8 mouse cellular contexts compared by ENCODE assay signal in genomic region chr17:62884129-62884506, GRCm38 (mm10). TPM values are rescaled to one million over a fixed set of nuclear protein-coding genes. Genes with fewer than 3 reads are reported as not detected.
DNase-seq lines count a peak whose midpoint lies in the region; ATAC-seq lines count a peak whose summit lies in the region.

No protein-coding gene starts in this region.

- peak overlapping the region; percentile 99 for H3K4me2 ChIP-seq in embryonic facial prominence, embryonic 14.5 days (ENCODE audit: low read depth, low read length)
- peak overlapping the region; percentile 99 for H3K4me2 ChIP-seq in midbrain, embryonic 16.5 days (ENCODE audit: low read length)

- peaks cover 2% of the 10 kb centered on the region for H3K4me1 ChIP-seq in embryonic facial prominence, embryonic 14.5 days (ENCODE audit: control insufficient read depth, insufficient read depth, low read length)
- no peaks in the 10 kb centered on the region for H3K4me1 ChIP-seq in midbrain, embryonic 16.5 days (ENCODE audit: control insufficient read depth, insufficient read depth, low read length)

- H3K9ac ChIP-seq in embryonic facial prominence, embryonic 14.5 days (ENCODE audit: low read depth, low read length): peak overlapping the region; percentile 94
- peak overlapping the region; percentile 96 for H3K9ac ChIP-seq in midbrain, embryonic 16.5 days (ENCODE audit: low read depth, low read length)

- ATAC-seq in embryonic facial prominence, embryonic 14.5 days (ENCODE audit: low read depth): no peak
- peak; percentile 8; the same call in 1 of the 2 replicates for ATAC-seq in midbrain, embryonic 16.5 days

- no peaks in the 10 kb centered on the region for H3K9me3 ChIP-seq in embryonic facial prominence, embryonic 14.5 days (ENCODE audit: control insufficient read depth, low read length)
- no peaks in the 10 kb centered on the region for H3K9me3 ChIP-seq in midbrain, embryonic 16.5 days (replicated peaks; ENCODE audit: control insufficient read depth, low read length, poor library complexity, severe bottlenecking)

- H3K36me3 ChIP-seq in embryonic facial prominence, embryonic 14.5 days (ENCODE audit: control insufficient read depth, insufficient read depth, low read length): no peaks in the 10 kb centered on the region
- H3K36me3 ChIP-seq in midbrain, embryonic 16.5 days (ENCODE audit: control insufficient read depth, insufficient read depth, low read length): no peaks in the 10 kb centered on the region

- peak; percentile 79 to 86 for DNase-seq in left cerebral cortex, adult 18-20 months (ENCODE audit: low spot score in 2 of 2)
- DNase-seq in left cerebral cortex, adult 11 months (ENCODE audit: low spot score): no peak
- peak; percentile 91 for DNase-seq in embryonic facial prominence, embryonic 14.5 days (ENCODE audit: low spot score)
- DNase-seq in heart, adult 9 months (ENCODE audit: low spot score in 2 of 2): peak; percentile 51 to 73
- peak; percentile 44 to 67 for DNase-seq in kidney, adult 8-10 months
- DNase-seq in liver: peak; percentile 66
- peak; percentile 28 to 72 for DNase-seq in spleen, postnatal 4 days (ENCODE audit: low spot score in 2 of 2)

- no peaks in the 10 kb centered on the region; the same call in 1 of the 2 replicates for H3K27me3 ChIP-seq in embryonic facial prominence, embryonic 14.5 days (replicated peaks; ENCODE audit: control insufficient read depth, insufficient read depth, low read length)
- H3K27me3 ChIP-seq in midbrain, embryonic 16.5 days (ENCODE audit: control insufficient read depth, insufficient read depth, low read depth, low read length): no peaks in the 10 kb centered on the region

- under 1% methylated on average over 16 of the region's 16 CpGs for WGBS in embryonic facial prominence, embryonic 14.5 days
- 0% methylated on average over 16 of the region's 16 CpGs for WGBS in midbrain, embryonic 16.5 days

- H3K4me3 ChIP-seq in embryonic facial prominence, embryonic 14.5 days (ENCODE audit: low read depth, low read length): peak overlapping the region; percentile 93
- peak overlapping the region; percentile 88 for H3K4me3 ChIP-seq in midbrain, embryonic 16.5 days (ENCODE audit: low read depth, low read length)

- peak overlapping the region; percentile 86 for H3K27ac ChIP-seq in embryonic facial prominence, embryonic 14.5 days (replicated peaks; ENCODE audit: low read depth, low read length)
- peak overlapping the region; percentile 95 for H3K27ac ChIP-seq in midbrain, embryonic 16.5 days (ENCODE audit: low read length)

RNA-seq across cellular contexts. Expression of gene Efna5, which starts 3.0 kb away (rescaled TPM):
- total RNA-seq in left cerebral cortex, adult 18-20 months (2021): 10 to 100 TPM; 34.1 to 42.3 TPM
- polyA plus RNA-seq in embryonic facial prominence, embryonic 14.5 days (2014; fragmentation: Nextera tagmentation; extraction: Ambion mirVana): 56.6 and 63.1 TPM in 2 replicates
- polyA plus RNA-seq in midbrain, embryonic 16.5 days (2015; fragmentation: Nextera tagmentation; extraction: Ambion mirVana): 55.0 and 59.7 TPM in 2 replicates
